Mouse (Mus musculus) monocyte, adult 2 months (primary cell): ENCODE measurements around the gene Ell2.

Experiments used
- DNase-seq, 2 experiments: peaks; one replicate each; pipeline ENCODE4 v3.0.0; 2022; ENCODE audit warnings: low spot score in 2 of 2, low read depth in 1 of 2

Gene Ell2

GRCm38 (mm10) chr13:75730717-75731116, 24.2 kb downstream of the Ell2 start:
- no peak for DNase-seq

- DNase-seq, result no peak
Measured at GRCm38 (mm10) chr13:75733594-75734161, 27.1 kb downstream of the Ell2 start.

- DNase-seq, result no peak
Measured at GRCm38 (mm10) chr13:75734231-75734630, 27.7 kb downstream of the Ell2 start.

GRCm38 (mm10) chr13:75735606-75736005, 29.0 kb downstream of the Ell2 start:
- DNase-seq, result no peak

GRCm38 (mm10) chr13:75737991-75738390, 31.4 kb downstream of the Ell2 start:
- no peak for DNase-seq

- DNase-seq, result no peak
Measured at GRCm38 (mm10) chr13:75738536-75738935, 32.0 kb downstream of the Ell2 start.

- no peak for DNase-seq
Measured at GRCm38 (mm10) chr13:75738957-75739356, 32.4 kb downstream of the Ell2 start.

- DNase-seq, result no peak
Measured at GRCm38 (mm10) chr13:75740018-75740417, 33.5 kb downstream of the Ell2 start.

- DNase-seq, result no peak
Measured at GRCm38 (mm10) chr13:75741119-75741518, 34.6 kb downstream of the Ell2 start.

- no peak for DNase-seq
Measured at GRCm38 (mm10) chr13:75741736-75742729, 35.5 kb downstream of the Ell2 start.

GRCm38 (mm10) chr13:75742970-75743369, 36.4 kb downstream of the Ell2 start:
- DNase-seq, result no peak

GRCm38 (mm10) chr13:75744065-75744464, 37.5 kb downstream of the Ell2 start:
- DNase-seq, result no peak

GRCm38 (mm10) chr13:75745328-75745727, 38.8 kb downstream of the Ell2 start:
- DNase-seq, result no peak

GRCm38 (mm10) chr13:75747265-75747664, 40.7 kb downstream of the Ell2 start:
- no peak for DNase-seq

GRCm38 (mm10) chr13:75748685-75749084, 42.1 kb downstream of the Ell2 start:
- DNase-seq, result no peak

- DNase-seq, result no peak
Measured at GRCm38 (mm10) chr13:75750785-75751184, 44.2 kb downstream of the Ell2 start.

GRCm38 (mm10) chr13:75752216-75752938, 45.8 kb downstream of the Ell2 start:
- peak in 1 of 2 experiments; percentile 1 for DNase-seq

- DNase-seq, result no peak
Measured at GRCm38 (mm10) chr13:75754398-75754797, 47.8 kb downstream of the Ell2 start.

- DNase-seq, result no peak
Measured at GRCm38 (mm10) chr13:75760859-75761548, 54.4 kb downstream of the Ell2 start.

GRCm38 (mm10) chr13:75762759-75763158, 56.2 kb downstream of the Ell2 start:
- no peak for DNase-seq

- DNase-seq, result no peak
Measured at GRCm38 (mm10) chr13:75763280-75763679, 56.7 kb downstream of the Ell2 start.
